Mouse (Mus musculus) neural tube, embryonic 14.5 days (tissue): ENCODE measurements at regions not wholly inside any gene's neighbourhood (a gene's known extent, or its start where the extent isn't known, plus 50 kb on each side); places are given as distances from the start of the nearest gene placed in this dataset.

Experiments
- ATAC-seq: fragments of 200-750 bp; cut with Nextera tagmentation; 2 replicates; pipeline ENCODE4 v1.8.0; 2017; ENCODE audit warnings: low read depth, mild to moderate bottlenecking, moderate TSS enrichment, moderate library complexity
- H3K27ac ChIP-seq: fragments of 300-500 bp; sonication (generic); 2 replicates; pipeline ENCODE4 v1.5.1; 2014; ENCODE audit warnings: low read depth, mild to moderate bottlenecking, control low read depth, low read length, moderate library complexity, mixed read lengths
- H3K27me3 ChIP-seq: fragments of 300-500 bp; sonication (generic); 2 replicates; pipeline ENCODE4 v1.6.1; 2014; ENCODE audit warnings: low read length; ENCODE audit not compliant: control insufficient read depth, insufficient read depth
- H3K36me3 ChIP-seq: fragments of 300-500 bp; sonication (generic); 2 replicates; pipeline ENCODE4 v1.6.1; 2014; ENCODE audit warnings: low read length, mixed read lengths; ENCODE audit not compliant: control insufficient read depth, insufficient read depth
- H3K4me1 ChIP-seq: fragments of 300-500 bp; sonication (generic); 2 replicates; pipeline ENCODE4 v1.6.1; 2014; ENCODE audit warnings: low read length; ENCODE audit not compliant: control insufficient read depth, insufficient read depth
- H3K4me2 ChIP-seq: fragments of 300-500 bp; sonication (generic); 2 replicates; pipeline ENCODE4 v1.6.1; 2014; ENCODE audit warnings: mild to moderate bottlenecking, low read depth, low read length, control low read depth
- H3K4me3 ChIP-seq: fragments of 300-500 bp; sonication (generic); 2 replicates; pipeline ENCODE4 v1.5.1; 2014; ENCODE audit warnings: low read depth, low read length, control low read depth, mixed read lengths
- H3K9ac ChIP-seq: fragments of 300-500 bp; sonication (generic); replicated peaks from 2 replicates; pipeline ENCODE4 v1.6.1; 2014; ENCODE audit warnings: low read depth, mild to moderate bottlenecking, control low read depth, low read length, mixed read lengths
- H3K9me3 ChIP-seq: fragments of 300-500 bp; sonication (generic); 2 replicates; pipeline ENCODE4 v1.6.1; 2016; ENCODE audit warnings: low read length; ENCODE audit not compliant: control insufficient read depth
- WGBS: fragments of 180-500 bp; shearing (Covaris S2); extraction: QIAGEN DNeasy Blood & Tissue Kit; methylation state at CpG from one replicate; pipeline ENCODE4 v1.1.7; 2014; 5-methylcytosine and 5-hydroxymethylcytosine counted together

- Histone ChIP-seq H3K4me1 (no peaks in the 10 kb centered on the region), H3K9me3 (no peaks in the 10 kb centered on the region), H3K27ac (no peak overlapping the region), H3K4me2 (no peak overlapping the region), H3K36me3 (no peaks in the 10 kb centered on the region), H3K4me3 (no peak overlapping the region), H3K27me3 (no peaks in the 10 kb centered on the region), H3K9ac (no peak overlapping the region)
- 71% methylated on average over 3 of the region's 3 CpGs for WGBS
- ATAC-seq = no peak
Measured at GRCm38 (mm10) chr2:148537914-148538510, 94.6 kb upstream of the Cd93 start.

GRCm38 (mm10) chr2:148537251-148537650 is 93.9 kb upstream of the Cd93 start:
- H3K9ac ChIP-seq = no peak overlapping the region
- no peaks in the 10 kb centered on the region for H3K4me1 ChIP-seq
- no peaks in the 10 kb centered on the region for H3K9me3 ChIP-seq
- no peak overlapping the region for H3K4me2 ChIP-seq
- H3K27ac ChIP-seq = no peak overlapping the region
- no peak for ATAC-seq
- no peak overlapping the region for H3K4me3 ChIP-seq
- WGBS = 85% methylated on average over 5 of the region's 5 CpGs
- no peaks in the 10 kb centered on the region for H3K36me3 ChIP-seq
- H3K27me3 ChIP-seq = no peaks in the 10 kb centered on the region

- no peaks in the 10 kb centered on the region for H3K9me3 ChIP-seq
- no peak overlapping the region for H3K4me3 ChIP-seq
- H3K4me1 ChIP-seq = no peaks in the 10 kb centered on the region
- WGBS = 93% methylated on average over 3 of the region's 3 CpGs
- no peak overlapping the region for H3K4me2 ChIP-seq
- no peaks in the 10 kb centered on the region for H3K27me3 ChIP-seq
- no peak overlapping the region for H3K9ac ChIP-seq
- no peak for ATAC-seq
- no peak overlapping the region for H3K27ac ChIP-seq
- no peaks in the 10 kb centered on the region for H3K36me3 ChIP-seq
Measured at GRCm38 (mm10) chr2:148536608-148537007, 93.2 kb upstream of the Cd93 start.

- Histone ChIP-seq H3K27me3 (no peaks in the 10 kb centered on the region), H3K9ac (no peak overlapping the region), H3K27ac (no peak overlapping the region), H3K4me1 (no peaks in the 10 kb centered on the region), H3K36me3 (no peaks in the 10 kb centered on the region), H3K4me3 (no peak overlapping the region), H3K9me3 (no peaks in the 10 kb centered on the region), H3K4me2 (no peak overlapping the region)
- no peak for ATAC-seq
- WGBS = 53% methylated on average over 5 of the region's 5 CpGs
Measured at GRCm38 (mm10) chr2:148535562-148536180, 92.3 kb upstream of the Cd93 start.

GRCm38 (mm10) chr2:148532051-148532450 is 88.7 kb upstream of the Cd93 start:
- Histone ChIP-seq H3K4me3 (no peak overlapping the region), H3K4me1 (no peaks in the 10 kb centered on the region), H3K4me2 (no peak overlapping the region), H3K27ac (no peak overlapping the region), H3K36me3 (no peaks in the 10 kb centered on the region), H3K9me3 (no peaks in the 10 kb centered on the region), H3K9ac (no peak overlapping the region), H3K27me3 (no peaks in the 10 kb centered on the region)
- WGBS = 64% methylated on average over 4 of the region's 4 CpGs
- no peak for ATAC-seq

- Histone ChIP-seq H3K4me3 (no peak overlapping the region), H3K36me3 (no peaks in the 10 kb centered on the region), H3K4me2 (no peak overlapping the region), H3K9me3 (no peaks in the 10 kb centered on the region), H3K27ac (no peak overlapping the region), H3K27me3 (no peaks in the 10 kb centered on the region), H3K9ac (no peak overlapping the region), H3K4me1 (no peaks in the 10 kb centered on the region)
- ATAC-seq = no peak
- WGBS = 70% methylated on average over 4 of the region's 4 CpGs
Measured at GRCm38 (mm10) chr2:148530546-148530945, 87.2 kb upstream of the Cd93 start.

- Histone ChIP-seq H3K4me2 (no peak overlapping the region), H3K4me3 (no peak overlapping the region), H3K27me3 (no peaks in the 10 kb centered on the region), H3K9me3 (no peaks in the 10 kb centered on the region), H3K4me1 (no peaks in the 10 kb centered on the region), H3K36me3 (no peaks in the 10 kb centered on the region), H3K9ac (no peak overlapping the region), H3K27ac (no peak overlapping the region)
- WGBS = 60% methylated on average over 2 of the region's 2 CpGs
- ATAC-seq = no peak
Measured at GRCm38 (mm10) chr2:148529900-148530299, 86.5 kb upstream of the Cd93 start.

DNA sequence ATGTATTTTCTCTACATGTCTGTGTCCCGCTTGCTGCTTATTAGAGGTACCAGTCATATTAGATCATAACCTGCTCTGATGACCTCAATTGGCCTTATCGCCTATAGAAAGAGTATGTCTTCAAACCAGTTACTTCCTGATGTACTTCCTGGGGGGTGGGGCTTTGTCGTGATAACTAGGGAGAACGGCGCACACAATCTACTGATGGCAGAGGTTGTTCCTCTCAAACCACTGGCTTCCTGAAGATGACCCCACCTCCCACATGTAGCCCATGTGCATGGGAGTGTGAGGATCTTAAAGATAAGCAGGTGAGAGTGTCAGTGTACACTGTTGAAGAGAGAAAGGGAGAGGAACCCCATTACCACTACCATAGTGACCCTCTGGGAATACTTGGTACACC is 84.4 kb upstream of the Cd93 start:
- Histone ChIP-seq H3K4me3 (no peak overlapping the region), H3K9me3 (no peaks in the 10 kb centered on the region), H3K9ac (no peak overlapping the region), H3K27ac (no peak overlapping the region), H3K36me3 (no peaks in the 10 kb centered on the region), H3K27me3 (no peaks in the 10 kb centered on the region), H3K4me1 (no peaks in the 10 kb centered on the region), H3K4me2 (no peak overlapping the region)
- ATAC-seq = no peak
- WGBS = 92% methylated on average over 5 of the region's 5 CpGs

DNA sequence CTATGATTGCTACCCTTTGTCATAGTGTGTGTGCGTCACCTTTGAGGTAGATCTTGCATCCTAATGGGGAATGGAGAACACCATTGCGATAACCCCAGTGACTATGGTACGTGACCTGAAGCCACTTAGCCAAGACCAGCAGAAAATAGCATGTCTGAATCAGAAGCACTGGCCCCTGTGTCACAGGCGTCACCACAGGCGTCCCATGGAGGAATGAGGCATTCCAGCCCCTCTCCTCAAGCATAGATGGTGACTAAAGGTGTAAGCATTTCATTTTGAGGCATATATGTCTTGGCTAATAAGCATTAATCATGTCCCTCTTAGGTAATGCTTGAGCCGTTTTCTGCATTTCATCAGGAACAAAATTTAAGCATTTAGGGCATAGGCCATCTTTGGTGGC is 82.1 kb upstream of the Cd93 start:
- H3K4me2 ChIP-seq = no peak overlapping the region
- WGBS = 92% methylated on average over 6 of the region's 6 CpGs
- no peak overlapping the region for H3K27ac ChIP-seq
- no peak overlapping the region for H3K4me3 ChIP-seq
- H3K27me3 ChIP-seq = no peaks in the 10 kb centered on the region
- H3K9me3 ChIP-seq = no peaks in the 10 kb centered on the region
- H3K4me1 ChIP-seq = no peaks in the 10 kb centered on the region
- no peaks in the 10 kb centered on the region for H3K36me3 ChIP-seq
- no peak overlapping the region for H3K9ac ChIP-seq
- ATAC-seq = no peak
